Mouse (Mus musculus): ENCODE results near the gene Rbm48. TPM values are rescaled to one million over a fixed set of nuclear protein-coding genes. Genes with fewer than 3 reads are reported as not detected.

Gene Rbm48
- polyA plus RNA-seq, 1 experiment from 2014 or later = 8.4 TPM

- H3K4me2 ChIP-seq = peak within 1 kb of the TSS; percentile 75
- peak within 1 kb of the TSS; percentile 82 for H3K27ac ChIP-seq
- H3K4me3 ChIP-seq = peak within 1 kb of the TSS; percentile 93
- H3K36me3 ChIP-seq = peaks cover 18% of the 10 kb centered on the region
- H3K9ac ChIP-seq = peak within 1 kb of the TSS; percentile 95
- no peaks in the 10 kb centered on the region for H3K9me3 ChIP-seq (replicated peaks)
- no peaks in the 10 kb centered on the region for H3K27me3 ChIP-seq (replicated peaks)
- WGBS (ENCODE audit: insufficient replicate concordance) = under 1% methylated on average over 80 of the region's 80 CpGs
- peak; percentile 95 for ATAC-seq
- peaks cover 25% of the 10 kb centered on the region for H3K4me1 ChIP-seq
These were observed 52.5 kb downstream of the Rbm48 start, which contains the start of gene Fam133b for GRCm38 (mm10) chr5:3543629-3544479. Gene Fam133b, plus strand, starts transcription at chr5:3543833.

GRCm38 (mm10) chr5:3541871-3542270, 54.5 kb downstream of the Rbm48 start:
- no peaks in the 10 kb centered on the region for H3K9me3 ChIP-seq (replicated peaks)
- no peak overlapping the region for H3K4me3 ChIP-seq
- 69% methylated on average over 6 of the region's 6 CpGs for WGBS (ENCODE audit: insufficient replicate concordance)
- H3K4me1 ChIP-seq = peaks cover 25% of the 10 kb centered on the region
- no peak overlapping the region for H3K9ac ChIP-seq
- H3K27ac ChIP-seq = no peak overlapping the region
- H3K27me3 ChIP-seq (replicated peaks) = no peaks in the 10 kb centered on the region
- no peak overlapping the region for H3K4me2 ChIP-seq
- peaks cover 12% of the 10 kb centered on the region for H3K36me3 ChIP-seq
- no peak for ATAC-seq

DNA sequence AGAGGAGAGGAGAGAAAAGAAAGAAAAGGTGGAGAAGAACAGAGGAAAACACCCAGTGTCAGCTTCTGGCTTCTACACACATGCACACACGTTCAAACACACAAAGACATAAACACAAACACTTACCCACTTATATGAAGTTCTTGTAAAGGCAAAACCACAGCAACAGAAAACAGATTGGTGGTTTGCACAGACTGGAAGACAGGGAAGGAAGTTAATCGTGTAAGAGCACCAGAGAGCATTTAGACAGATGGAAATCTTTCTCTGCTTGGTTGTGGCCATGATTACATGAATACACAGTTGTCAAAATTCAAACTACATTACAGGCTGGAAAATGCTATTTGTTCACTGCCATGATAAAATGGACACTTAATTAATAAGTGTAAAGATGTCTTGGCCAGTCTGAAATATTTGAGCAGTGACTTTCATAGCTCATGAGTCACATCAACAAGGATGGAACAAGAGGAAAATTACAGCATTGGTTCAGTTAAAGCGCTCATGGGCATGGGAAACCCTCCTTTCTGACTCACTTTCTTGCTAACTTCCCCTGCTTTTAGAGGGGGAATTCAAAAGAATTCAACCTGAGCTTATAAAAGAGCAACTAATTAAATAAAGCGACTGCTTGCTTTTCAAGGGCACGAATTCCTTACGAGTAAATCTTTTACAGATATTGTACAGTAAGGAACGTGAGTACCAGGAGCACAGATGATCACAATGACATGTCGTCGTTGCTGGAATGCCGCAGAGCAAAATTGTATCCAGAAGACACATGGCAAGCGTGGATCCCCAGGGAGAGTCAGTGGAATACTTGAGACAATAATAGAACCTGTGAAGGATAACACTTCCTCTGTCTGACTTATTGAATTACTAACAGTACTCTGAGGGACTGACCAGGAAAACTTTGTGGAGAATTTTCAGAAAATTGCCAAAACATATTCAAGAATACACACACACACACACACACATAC, 57.6 kb downstream of the Rbm48 start:
- no peaks in the 10 kb centered on the region for H3K9me3 ChIP-seq (replicated peaks)
- no peaks in the 10 kb centered on the region for H3K36me3 ChIP-seq
- ATAC-seq = no peak
- 56% methylated on average over 11 of the region's 11 CpGs for WGBS (ENCODE audit: insufficient replicate concordance)
- H3K4me1 ChIP-seq = peaks cover 4% of the 10 kb centered on the region
- H3K27me3 ChIP-seq (replicated peaks) = no peaks in the 10 kb centered on the region
- H3K27ac ChIP-seq = no peak overlapping the region
- H3K9ac ChIP-seq = no peak overlapping the region
- no peak overlapping the region for H3K4me2 ChIP-seq
- H3K4me3 ChIP-seq = no peak overlapping the region

GRCm38 (mm10) chr5:3536592-3537212, 59.7 kb downstream of the Rbm48 start:
- 47% methylated on average over 3 of the region's 3 CpGs for WGBS (ENCODE audit: insufficient replicate concordance)
- ATAC-seq = no peak
- no peak overlapping the region for H3K9ac ChIP-seq

More at GRCm38 (mm10) chr5:3536592-3537212, 59.7 kb downstream of the Rbm48 start:
- no peaks in the 10 kb centered on the region for H3K9me3 ChIP-seq (replicated peaks)
- no peaks in the 10 kb centered on the region for H3K36me3 ChIP-seq
- H3K4me3 ChIP-seq = no peak overlapping the region
- no peak overlapping the region for H3K27ac ChIP-seq
- no peak overlapping the region for H3K4me2 ChIP-seq
- no peaks in the 10 kb centered on the region for H3K4me1 ChIP-seq
- no peaks in the 10 kb centered on the region for H3K27me3 ChIP-seq (replicated peaks)

Other genes starting within 250 kb of the Rbm48 start
- 16.1 and 17.4 TPM in 2 replicates for gene Fam133b, start 52.8 kb downstream of the Rbm48 start, polyA plus RNA-seq (2016; fragmentation: Nextera tagmentation; extraction: Ambion mirVana)
- 1.6 and 1.9 TPM in 2 replicates for gene 1700109H08Rik, start 25.0 kb downstream of the Rbm48 start, polyA plus RNA-seq (2016; fragmentation: Nextera tagmentation; extraction: Ambion mirVana)
- gene Pex1, start 519 bp downstream of the Rbm48 start, polyA plus RNA-seq (2016; fragmentation: Nextera tagmentation; extraction: Ambion mirVana) = 6.9 and 7.3 TPM in 2 replicates
- not detected in 2 replicates for gene Tmbim7, start 54.6 kb upstream of the Rbm48 start, polyA plus RNA-seq (2016; fragmentation: Nextera tagmentation; extraction: Ambion mirVana)
- 43.2 TPM in 2 replicates for gene Gatad1, start 60.6 kb upstream of the Rbm48 start, polyA plus RNA-seq (2016; fragmentation: Nextera tagmentation; extraction: Ambion mirVana)
- gene Ankib1, start 206.3 kb upstream of the Rbm48 start, polyA plus RNA-seq (2016; fragmentation: Nextera tagmentation; extraction: Ambion mirVana) = 9.8 and 10.0 TPM in 2 replicates
- 31.8 and 33.3 TPM in 2 replicates for gene Krit1, start 206.6 kb upstream of the Rbm48 start, polyA plus RNA-seq (2016; fragmentation: Nextera tagmentation; extraction: Ambion mirVana)
- gene Lrrd1, start 248.6 kb upstream of the Rbm48 start, polyA plus RNA-seq (2016; fragmentation: Nextera tagmentation; extraction: Ambion mirVana) = 0.05 TPM in 1 of 2 replicates, not detected in the other